Mouse (Mus musculus) CH12.LX (cell line): ENCODE measurements around the gene Cstb.

Experiments
- CTCF ChIP-seq, 2 experiments: IDR thresholded peaks in 1 of 2; conservative IDR thresholded peaks in 1 of 2; 2 replicates each; pipeline ENCODE4 v1.5.1; 2011 to 2012; ENCODE audit warnings: low read depth in 2 of 2, low read length in 2 of 2, improper control_type of control experiment in 1 of 2, inconsistent platforms in 1 of 2, mild to moderate bottlenecking in 1 of 2, moderate library complexity in 1 of 2
- EP300 ChIP-seq: IDR thresholded peaks from 2 replicates; pipeline ENCODE4 v1.6.1; 2011; ENCODE audit warnings: low read length, improper control_type of control experiment

DNA sequence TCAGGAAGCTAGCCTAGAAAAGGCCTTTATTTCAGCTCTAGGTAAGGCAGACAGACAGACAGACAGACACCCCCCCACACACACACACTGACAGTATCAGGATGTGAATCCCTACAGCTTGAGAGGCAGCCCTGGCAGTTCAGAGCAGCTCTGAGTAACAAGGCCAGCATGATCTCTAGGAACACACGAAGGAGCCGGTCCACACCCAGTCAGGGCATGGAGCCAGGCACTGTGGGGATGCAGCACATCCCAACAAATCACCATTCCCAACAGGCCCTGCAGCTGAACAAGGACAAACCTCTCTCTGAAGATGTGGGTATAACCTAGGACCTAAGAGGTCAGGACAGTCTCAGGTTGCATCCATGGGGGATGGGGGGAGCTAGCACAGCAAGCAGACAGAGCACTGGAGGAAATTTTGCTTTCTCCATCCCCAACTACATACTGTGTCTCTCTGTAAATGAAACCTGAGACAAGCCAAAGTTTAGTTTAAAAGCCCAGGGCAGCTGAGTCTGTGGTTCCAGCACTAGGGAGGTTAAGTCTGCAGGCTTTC, 42.4 kb downstream of the Cstb start:
- TF ChIP-seq CTCF (conservative IDR thresholded peaks at IDR 0.05 in 1 of 2, IDR thresholded peaks at IDR 0.05 in 1 of 2; ENCODE audit: low read depth in 2 of 2, low read length in 2 of 2) = no peak
- no peak for TF ChIP-seq EP300
